Mouse (Mus musculus): ENCODE data around the gene Kcnh2. TPM values are rescaled to one million over a fixed set of nuclear protein-coding genes. Genes with fewer than 3 reads are reported as not detected.
A peak's percentile ranks its signal among the peaks of the same experiment; 100 is the strongest.

The Kcnh2 gene
- polyA plus RNA-seq, 1 experiment from 2014 or later, result 9.1 TPM

GRCm38 (mm10) chr5:24348128-24348527 lies 3.3 kb downstream of the Kcnh2 start:
- Histone ChIP-seq H3K27me3 (ENCODE audit: control insufficient read depth, insufficient read depth, low read length) (peaks cover 25% of the 10 kb centered on the region), H3K4me1 (replicated peaks; ENCODE audit: control insufficient read depth, insufficient read depth, low read length) (peaks cover 42% of the 10 kb centered on the region)

GRCm38 (mm10) chr5:24347186-24347875 lies 4.1 kb downstream of the Kcnh2 start:
- peaks cover 37% of the 10 kb centered on the region for H3K4me1 ChIP-seq (replicated peaks; ENCODE audit: control insufficient read depth, insufficient read depth, low read length)
- WGBS, result 56% methylated on average over 7 of the region's 7 CpGs

More at GRCm38 (mm10) chr5:24348128-24348527, 3.3 kb downstream of the Kcnh2 start:
- Histone ChIP-seq H3K27ac (ENCODE audit: low read depth, low read length) (no peak overlapping the region), H3K4me3 (ENCODE audit: low read depth, low read length) (peak overlapping the region; percentile 45), H3K4me2 (ENCODE audit: low read depth, low read length, severe bottlenecking) (peak overlapping the region; percentile 99), H3K9me3 (ENCODE audit: control insufficient read depth, low read length) (no peaks in the 10 kb centered on the region), H3K36me3 (ENCODE audit: control insufficient read depth, insufficient read depth, low read length) (no peaks in the 10 kb centered on the region), H3K9ac (ENCODE audit: low read length) (peak overlapping the region; percentile 48)
- peak; percentile 47 for ATAC-seq (replicated peaks; ENCODE audit: low FRiP score)
- peak; percentile 87 for DNase-seq (ENCODE audit: low spot score)
- under 1% methylated on average over 41 of the region's 41 CpGs for WGBS

GRCm38 (mm10) chr5:24346313-24346712 lies 5.1 kb downstream of the Kcnh2 start:
- peaks cover 33% of the 10 kb centered on the region for H3K4me1 ChIP-seq (replicated peaks; ENCODE audit: control insufficient read depth, insufficient read depth, low read length)
- ATAC-seq (replicated peaks; ENCODE audit: low FRiP score) (no peak), DNase-seq (ENCODE audit: low spot score) (no peak)
- H3K9ac ChIP-seq (ENCODE audit: low read length), result no peak overlapping the region
- WGBS, result 88% methylated on average over 7 of the region's 7 CpGs
- H3K4me2 ChIP-seq (ENCODE audit: low read depth, low read length, severe bottlenecking), result no peak overlapping the region
- no peak overlapping the region for H3K27ac ChIP-seq (ENCODE audit: low read depth, low read length)
- no peaks in the 10 kb centered on the region for H3K9me3 ChIP-seq (ENCODE audit: control insufficient read depth, low read length)
- no peak overlapping the region for H3K4me3 ChIP-seq (ENCODE audit: low read depth, low read length)
- no peaks in the 10 kb centered on the region for H3K36me3 ChIP-seq (ENCODE audit: control insufficient read depth, insufficient read depth, low read length)
- H3K27me3 ChIP-seq (ENCODE audit: control insufficient read depth, insufficient read depth, low read length), result peaks cover 22% of the 10 kb centered on the region

More at GRCm38 (mm10) chr5:24347186-24347875, 4.1 kb downstream of the Kcnh2 start:
- Histone ChIP-seq H3K9ac (ENCODE audit: low read length) (no peak overlapping the region), H3K27ac (ENCODE audit: low read depth, low read length) (no peak overlapping the region), H3K36me3 (ENCODE audit: control insufficient read depth, insufficient read depth, low read length) (no peaks in the 10 kb centered on the region), H3K4me2 (ENCODE audit: low read depth, low read length, severe bottlenecking) (peak overlapping the region; percentile 99), H3K9me3 (ENCODE audit: control insufficient read depth, low read length) (no peaks in the 10 kb centered on the region), H3K27me3 (ENCODE audit: control insufficient read depth, insufficient read depth, low read length) (peaks cover 24% of the 10 kb centered on the region), H3K4me3 (ENCODE audit: low read depth, low read length) (no peak overlapping the region)
- DNase-seq (ENCODE audit: low spot score), result no peak
- no peak for ATAC-seq (replicated peaks; ENCODE audit: low FRiP score)

- Histone ChIP-seq H3K4me3 (ENCODE audit: low read depth, low read length) (no peak overlapping the region), H3K36me3 (ENCODE audit: control insufficient read depth, insufficient read depth, low read length) (no peaks in the 10 kb centered on the region), H3K9me3 (ENCODE audit: control insufficient read depth, low read length) (no peaks in the 10 kb centered on the region), H3K4me2 (ENCODE audit: low read depth, low read length, severe bottlenecking) (peak overlapping the region; percentile 28), H3K27me3 (ENCODE audit: control insufficient read depth, insufficient read depth, low read length) (peaks cover 11% of the 10 kb centered on the region), H3K27ac (ENCODE audit: low read depth, low read length) (peak overlapping the region; percentile 95), H3K9ac (ENCODE audit: low read length) (peak overlapping the region; percentile 55), H3K4me1 (replicated peaks; ENCODE audit: control insufficient read depth, insufficient read depth, low read length) (peaks cover 27% of the 10 kb centered on the region)
- DNase-seq (ENCODE audit: low spot score), result no peak
- WGBS, result 6% methylated on average over 12 of the region's 12 CpGs
- ATAC-seq (replicated peaks; ENCODE audit: low FRiP score), result peak; percentile 45; the same call in 1 of the 2 replicates
Observed at GRCm38 (mm10) chr5:24344477-24345051, 6.8 kb downstream of the Kcnh2 start.

GRCm38 (mm10) chr5:24343977-24344436 lies 7.4 kb downstream of the Kcnh2 start:
- H3K4me2 ChIP-seq (ENCODE audit: low read depth, low read length, severe bottlenecking), result peak overlapping the region; percentile 28
- 6% methylated on average over 2 of the region's 2 CpGs for WGBS

GRCm38 (mm10) chr5:24343379-24343778 lies 8.0 kb downstream of the Kcnh2 start:
- no peak overlapping the region for H3K9ac ChIP-seq (ENCODE audit: low read length)
- ATAC-seq (replicated peaks; ENCODE audit: low FRiP score), result no peak

More at GRCm38 (mm10) chr5:24343977-24344436, 7.4 kb downstream of the Kcnh2 start:
- no peaks in the 10 kb centered on the region for H3K9me3 ChIP-seq (ENCODE audit: control insufficient read depth, low read length)
- peaks cover 6% of the 10 kb centered on the region for H3K27me3 ChIP-seq (ENCODE audit: control insufficient read depth, insufficient read depth, low read length)
- peaks cover 27% of the 10 kb centered on the region for H3K4me1 ChIP-seq (replicated peaks; ENCODE audit: control insufficient read depth, insufficient read depth, low read length)
- DNase-seq (ENCODE audit: low spot score), result peak; percentile 81
- peak overlapping the region; percentile 95 for H3K27ac ChIP-seq (ENCODE audit: low read depth, low read length)
- ATAC-seq (replicated peaks; ENCODE audit: low FRiP score), result peak; percentile 59
- no peak overlapping the region for H3K4me3 ChIP-seq (ENCODE audit: low read depth, low read length)
- H3K36me3 ChIP-seq (ENCODE audit: control insufficient read depth, insufficient read depth, low read length), result no peaks in the 10 kb centered on the region
- peak overlapping the region; percentile 55 for H3K9ac ChIP-seq (ENCODE audit: low read length)

GRCm38 (mm10) chr5:24342966-24343365 lies 8.4 kb downstream of the Kcnh2 start:
- no peak overlapping the region for H3K9ac ChIP-seq (ENCODE audit: low read length)
- no peak overlapping the region for H3K4me3 ChIP-seq (ENCODE audit: low read depth, low read length)
- no peaks in the 10 kb centered on the region for H3K36me3 ChIP-seq (ENCODE audit: control insufficient read depth, insufficient read depth, low read length)
- H3K4me1 ChIP-seq (replicated peaks; ENCODE audit: control insufficient read depth, insufficient read depth, low read length), result peaks cover 21% of the 10 kb centered on the region
- WGBS, result 68% methylated on average over 8 of the region's 8 CpGs
- no peaks in the 10 kb centered on the region for H3K9me3 ChIP-seq (ENCODE audit: control insufficient read depth, low read length)
- DNase-seq (ENCODE audit: low spot score) (no peak), ATAC-seq (replicated peaks; ENCODE audit: low FRiP score) (no peak)
- H3K27me3 ChIP-seq (ENCODE audit: control insufficient read depth, insufficient read depth, low read length), result no peaks in the 10 kb centered on the region
- no peak overlapping the region for H3K4me2 ChIP-seq (ENCODE audit: low read depth, low read length, severe bottlenecking)
- H3K27ac ChIP-seq (ENCODE audit: low read depth, low read length), result peak overlapping the region; percentile 95

More at GRCm38 (mm10) chr5:24343379-24343778, 8.0 kb downstream of the Kcnh2 start:
- Histone ChIP-seq H3K27ac (ENCODE audit: low read depth, low read length) (peak overlapping the region; percentile 95), H3K4me2 (ENCODE audit: low read depth, low read length, severe bottlenecking) (no peak overlapping the region), H3K36me3 (ENCODE audit: control insufficient read depth, insufficient read depth, low read length) (no peaks in the 10 kb centered on the region), H3K4me3 (ENCODE audit: low read depth, low read length) (no peak overlapping the region), H3K27me3 (ENCODE audit: control insufficient read depth, insufficient read depth, low read length) (no peaks in the 10 kb centered on the region; the same call in 1 of the 2 replicates), H3K9me3 (ENCODE audit: control insufficient read depth, low read length) (no peaks in the 10 kb centered on the region), H3K4me1 (replicated peaks; ENCODE audit: control insufficient read depth, insufficient read depth, low read length) (peaks cover 21% of the 10 kb centered on the region)
- DNase-seq (ENCODE audit: low spot score), result no peak

- ATAC-seq (replicated peaks; ENCODE audit: low FRiP score) (no peak), DNase-seq (ENCODE audit: low spot score) (no peak)
- Histone ChIP-seq H3K9ac (ENCODE audit: low read length) (no peak overlapping the region), H3K27ac (ENCODE audit: low read depth, low read length) (0 out of 2 replicates have a peak overlapping the region, but pooled peaks have one; percentile 95), H3K9me3 (ENCODE audit: control insufficient read depth, low read length) (no peaks in the 10 kb centered on the region), H3K4me2 (ENCODE audit: low read depth, low read length, severe bottlenecking) (no peak overlapping the region), H3K36me3 (ENCODE audit: control insufficient read depth, insufficient read depth, low read length) (no peaks in the 10 kb centered on the region), H3K4me3 (ENCODE audit: low read depth, low read length) (no peak overlapping the region), H3K4me1 (replicated peaks; ENCODE audit: control insufficient read depth, insufficient read depth, low read length) (peaks cover 19% of the 10 kb centered on the region), H3K27me3 (ENCODE audit: control insufficient read depth, insufficient read depth, low read length) (no peaks in the 10 kb centered on the region)
- 78% methylated on average over 14 of the region's 14 CpGs for WGBS
Observed at GRCm38 (mm10) chr5:24342205-24342963, 9.0 kb downstream of the Kcnh2 start.

Measured in forebrain, embryonic 11.5 days (tissue).